Mouse (Mus musculus): ENCODE results near the gene Ydjc.
"Not testable (repeated sequence)": the region's sequence is repeated elsewhere in the genome, so short reads cannot be mapped to it uniquely, and the experiment has no call there.

Ydjc gene

GRCm38 (mm10) chr16:17151874-17152273 is 7.5 kb downstream of the Ydjc start:
- DNase-seq (ENCODE audit: low read depth, low spot score) = no peak

GRCm38 (mm10) chr16:17154346-17154745 is 9.9 kb downstream of the Ydjc start:
- peak; percentile 39 for DNase-seq (ENCODE audit: low read depth, low spot score)

GRCm38 (mm10) chr16:17165478-17165877 is 21.1 kb downstream of the Ydjc start:
- DNase-seq (ENCODE audit: low read depth, low spot score) = not testable (repeated sequence)

GRCm38 (mm10) chr16:17167179-17167578 is 22.8 kb downstream of the Ydjc start:
- DNase-seq (ENCODE audit: low read depth, low spot score) = no peak

GRCm38 (mm10) chr16:17168049-17168448 is 23.6 kb downstream of the Ydjc start:
- no peak for DNase-seq (ENCODE audit: low read depth, low spot score)

GRCm38 (mm10) chr16:17175765-17176164 is 31.3 kb downstream of the Ydjc start:
- no peak for DNase-seq (ENCODE audit: low read depth, low spot score)

GRCm38 (mm10) chr16:17177623-17178170 is 33.3 kb downstream of the Ydjc start:
- DNase-seq (ENCODE audit: low read depth, low spot score) = no peak

- no peak for DNase-seq (ENCODE audit: low read depth, low spot score)
These were observed 35.3 kb downstream of the Ydjc start for GRCm38 (mm10) chr16:17179706-17180105.

GRCm38 (mm10) chr16:17181382-17181781 is 37.0 kb downstream of the Ydjc start:
- no peak for DNase-seq (ENCODE audit: low read depth, low spot score)

GRCm38 (mm10) chr16:17182136-17182535 is 37.7 kb downstream of the Ydjc start:
- DNase-seq (ENCODE audit: low read depth, low spot score) = no peak

- DNase-seq (ENCODE audit: low read depth, low spot score) = no peak
These were observed 38.6 kb downstream of the Ydjc start for GRCm38 (mm10) chr16:17183003-17183402.

- DNase-seq (ENCODE audit: low read depth, low spot score) = no peak
These were observed 41.1 kb downstream of the Ydjc start for GRCm38 (mm10) chr16:17185475-17185874.

GRCm38 (mm10) chr16:17193823-17194222 is 49.4 kb downstream of the Ydjc start:
- no peak for DNase-seq (ENCODE audit: low read depth, low spot score)

- peak; percentile 53 for DNase-seq (ENCODE audit: low read depth, low spot score)
These were observed 55.9 kb downstream of the Ydjc start for GRCm38 (mm10) chr16:17200121-17200952.

GRCm38 (mm10) chr16:17200953-17201707 is 56.7 kb downstream of the Ydjc start:
- peak; percentile 91 for DNase-seq (ENCODE audit: low read depth, low spot score)

GRCm38 (mm10) chr16:17201977-17202376 is 57.6 kb downstream of the Ydjc start:
- peak; percentile 88 for DNase-seq (ENCODE audit: low read depth, low spot score)

GRCm38 (mm10) chr16:17202549-17202948 is 58.1 kb downstream of the Ydjc start, which contains the start of gene Ube2l3:
Gene Ube2l3, minus strand, starts transcription at chr16:17202649.
- no peak for DNase-seq (ENCODE audit: low read depth, low spot score)

- DNase-seq (ENCODE audit: low read depth, low spot score) = peak; percentile 74
These were observed 60.6 kb downstream of the Ydjc start for GRCm38 (mm10) chr16:17204990-17205389.

- DNase-seq (ENCODE audit: low read depth, low spot score) = peak; percentile 72
These were observed 64.3 kb downstream of the Ydjc start, which contains the start of gene Rimbp3 for GRCm38 (mm10) chr16:17208389-17209361. Gene Rimbp3, plus strand, starts transcription at chr16:17208603.

GRCm38 (mm10) chr16:17209404-17209960 is 65.1 kb downstream of the Ydjc start:
- DNase-seq (ENCODE audit: low read depth, low spot score) = no peak

All from 3T3-L1 (cell line).